Mouse (Mus musculus) left cerebral cortex, adult 18-20 months (tissue): ENCODE measurements at regions not wholly inside any gene's neighbourhood (a gene's known extent, or its start where the extent isn't known, plus 50 kb on each side); places are given as distances from the start of the nearest gene placed in this dataset.

Experiments used
- DNase-seq, 2 experiments: peaks; one replicate each; pipeline ENCODE4 v3.0.0; 2021 to 2022; ENCODE audit warnings: low spot score in 2 of 2, mixed read lengths in 1 of 2

GRCm38 (mm10) chr17:10001071-10001591 is 318.5 kb downstream of the Qk start:
- DNase-seq: no peak

- DNase-seq: no peak
Measured at GRCm38 (mm10) chr17:9995321-9995720, 324.3 kb downstream of the Qk start.

GRCm38 (mm10) chr17:9990744-9991143 is 321.2 kb upstream of the Pabpc6 start:
- no peak for DNase-seq

- DNase-seq: no peak
Measured at GRCm38 (mm10) chr17:9981273-9981672, 311.8 kb upstream of the Pabpc6 start.

- no peak for DNase-seq
Measured at GRCm38 (mm10) chr17:9976866-9977421, 307.4 kb upstream of the Pabpc6 start.

GRCm38 (mm10) chr17:9975995-9976394 is 306.5 kb upstream of the Pabpc6 start:
- no peak for DNase-seq

- no peak for DNase-seq
Measured at GRCm38 (mm10) chr17:9975153-9975552, 305.6 kb upstream of the Pabpc6 start.

- DNase-seq: no peak
Measured at GRCm38 (mm10) chr17:9967988-9968387, 298.5 kb upstream of the Pabpc6 start.

GRCm38 (mm10) chr17:9962893-9963436 is 293.4 kb upstream of the Pabpc6 start:
- DNase-seq: no peak

- no peak for DNase-seq
Measured at GRCm38 (mm10) chr17:9948985-9949667, 279.6 kb upstream of the Pabpc6 start.

- no peak for DNase-seq
Measured at GRCm38 (mm10) chr17:9947609-9948008, 278.1 kb upstream of the Pabpc6 start.

- DNase-seq: no peak
Measured at GRCm38 (mm10) chr17:9944513-9944912, 275.0 kb upstream of the Pabpc6 start.

- no peak for DNase-seq
Measured at GRCm38 (mm10) chr17:9942171-9942570, 272.7 kb upstream of the Pabpc6 start.

GRCm38 (mm10) chr17:9939576-9939975 is 270.1 kb upstream of the Pabpc6 start:
- no peak for DNase-seq

GRCm38 (mm10) chr17:9938426-9938825 is 268.9 kb upstream of the Pabpc6 start:
- no peak for DNase-seq

- DNase-seq: no peak
Measured at GRCm38 (mm10) chr17:9937211-9937610, 267.7 kb upstream of the Pabpc6 start.

GRCm38 (mm10) chr17:9932186-9932585 is 262.7 kb upstream of the Pabpc6 start:
- DNase-seq: no peak

GRCm38 (mm10) chr17:9931526-9931925 is 262.0 kb upstream of the Pabpc6 start:
- DNase-seq: no peak

- DNase-seq: no peak
Measured at GRCm38 (mm10) chr17:9929448-9930088, 260.1 kb upstream of the Pabpc6 start.

- no peak for DNase-seq
Measured at GRCm38 (mm10) chr17:9927724-9928123, 258.2 kb upstream of the Pabpc6 start.

- DNase-seq: no peak
Measured at GRCm38 (mm10) chr17:9926308-9926707, 256.8 kb upstream of the Pabpc6 start.

- DNase-seq: no peak
Measured at GRCm38 (mm10) chr17:9921326-9921725, 251.8 kb upstream of the Pabpc6 start.
